Mouse (Mus musculus) limb, embryonic 11.5 days (tissue): ENCODE data around the gene Krtap27-1. TPM values are rescaled to one million over a fixed set of nuclear protein-coding genes. Genes with fewer than 3 reads are reported as not detected.
A peak's percentile ranks its signal among the peaks of the same experiment; 100 is the strongest.

ENCODE experiments used
- ATAC-seq: fragments of 200-750 bp; cut with Nextera tagmentation; 2 replicates; pipeline ENCODE4 v1.8.0; 2017; ENCODE audit warnings: low read depth; ENCODE audit not compliant: insufficient number of reproducible peaks, low FRiP score, low TSS enrichment
- DNase-seq: peaks from one replicate; pipeline ENCODE4 v3.0.0-alpha.2; 2015; ENCODE audit warnings: low spot score
- H3K27ac ChIP-seq: fragments of 300-500 bp; sonication (generic); replicated peaks from 2 replicates; pipeline ENCODE4 v1.5.1; 2014; ENCODE audit warnings: low read depth, mild to moderate bottlenecking, low read length
- H3K27me3 ChIP-seq: fragments of 300-500 bp; sonication (generic); 2 replicates; pipeline ENCODE4 v1.6.1; 2014; ENCODE audit warnings: mild to moderate bottlenecking, low read length, mixed read lengths; ENCODE audit not compliant: control insufficient read depth, insufficient read depth
- H3K36me3 ChIP-seq: fragments of 300-500 bp; sonication (generic); 2 replicates; pipeline ENCODE4 v1.6.1; 2014; ENCODE audit warnings: mild to moderate bottlenecking, low read length, moderate library complexity, mixed read lengths; ENCODE audit not compliant: control insufficient read depth, insufficient read depth
- H3K4me1 ChIP-seq: fragments of 300-500 bp; sonication (generic); 2 replicates; pipeline ENCODE4 v1.6.1; 2014; ENCODE audit warnings: low read length, mixed read lengths; ENCODE audit not compliant: control insufficient read depth, insufficient read depth
- H3K4me2 ChIP-seq: fragments of 300-500 bp; sonication (generic); 2 replicates; pipeline ENCODE4 v1.6.1; 2014; ENCODE audit warnings: low read depth, mild to moderate bottlenecking, moderate library complexity; ENCODE audit not compliant: severe bottlenecking
- H3K4me3 ChIP-seq: fragments of 300-500 bp; sonication (generic); 2 replicates; pipeline ENCODE4 v1.5.1; 2014; ENCODE audit warnings: low read depth, low read length
- H3K9ac ChIP-seq: fragments of 300-500 bp; sonication (generic); 2 replicates; pipeline ENCODE4 v1.6.1; 2014; ENCODE audit warnings: mild to moderate bottlenecking, low read length
- H3K9me3 ChIP-seq: fragments of 300-500 bp; sonication (generic); 2 replicates; pipeline ENCODE4 v1.6.1; 2016; ENCODE audit warnings: low read length; ENCODE audit not compliant: control insufficient read depth
- WGBS: fragments of 180-500 bp; shearing (Covaris S2); extraction: QIAGEN DNeasy Blood & Tissue Kit; methylation state at CpG from one replicate; pipeline ENCODE4 v1.1.7; 2014; 5-methylcytosine and 5-hydroxymethylcytosine counted together
- polyA plus RNA-seq: library from polyadenylated mRNA; unstranded; fragments of >200 nt; fragmentation: Nextera tagmentation; extraction: Ambion mirVana; gene quantifications from 2 replicates; pipeline ENCODE4 v1.2.1, GENCODE M21; 2014

Gene Krtap27-1
- not detected in 2 replicates for polyA plus RNA-seq

- Histone ChIP-seq H3K27ac (no peak within 1 kb of the TSS), H3K36me3 (no peaks in the 10 kb centered on the region), H3K27me3 (no peaks in the 10 kb centered on the region), H3K9ac (no peak within 1 kb of the TSS), H3K4me2 (no peak within 1 kb of the TSS), H3K9me3 (no peaks in the 10 kb centered on the region), H3K4me3 (no peak within 1 kb of the TSS), H3K4me1 (no peaks in the 10 kb centered on the region)
- no peak for ATAC-seq
- no peak for DNase-seq
- 91% methylated on average over 4 of the region's 4 CpGs for WGBS
These were observed at the start of gene Krtap27-1 for GRCm38 (mm10) chr16:88671571-88671970. TSS of gene Krtap27-1 (minus strand) at chr16:88671671.

GRCm38 (mm10) chr16:88720031-88720430, 48.6 kb upstream of the Krtap27-1 start:
- H3K27me3 ChIP-seq: no peaks in the 10 kb centered on the region
- DNase-seq: no peak
- H3K36me3 ChIP-seq: no peaks in the 10 kb centered on the region
- H3K4me3 ChIP-seq: no peak overlapping the region
- WGBS: 41% methylated on average over 1 of the region's 1 CpGs
- H3K9me3 ChIP-seq: no peaks in the 10 kb centered on the region
- ATAC-seq: no peak
- H3K9ac ChIP-seq: no peak overlapping the region
- no peak overlapping the region for H3K27ac ChIP-seq
- no peaks in the 10 kb centered on the region for H3K4me1 ChIP-seq
- H3K4me2 ChIP-seq: no peak overlapping the region

GRCm38 (mm10) chr16:88716549-88716948, 45.1 kb upstream of the Krtap27-1 start:
- Histone ChIP-seq H3K36me3 (no peaks in the 10 kb centered on the region), H3K4me3 (no peak overlapping the region), H3K4me2 (no peak overlapping the region), H3K27me3 (no peaks in the 10 kb centered on the region), H3K9ac (no peak overlapping the region), H3K4me1 (no peaks in the 10 kb centered on the region), H3K27ac (no peak overlapping the region), H3K9me3 (no peaks in the 10 kb centered on the region)
- DNase-seq (no peak), ATAC-seq (no peak)

- no peak for ATAC-seq
- DNase-seq: no peak
- WGBS: 81% methylated on average over 6 of the region's 6 CpGs
These were observed 39.8 kb upstream of the Krtap27-1 start for GRCm38 (mm10) chr16:88711245-88711644.

GRCm38 (mm10) chr16:88710757-88711156, 39.3 kb upstream of the Krtap27-1 start:
- H3K36me3 ChIP-seq: no peaks in the 10 kb centered on the region
- no peaks in the 10 kb centered on the region for H3K4me1 ChIP-seq
- no peak for DNase-seq
- no peak for ATAC-seq
- H3K9me3 ChIP-seq: no peaks in the 10 kb centered on the region
- no peak overlapping the region for H3K4me2 ChIP-seq
- no peak overlapping the region for H3K4me3 ChIP-seq
- H3K9ac ChIP-seq: no peak overlapping the region
- H3K27me3 ChIP-seq: no peaks in the 10 kb centered on the region
- 81% methylated on average over 4 of the region's 4 CpGs for WGBS
- H3K27ac ChIP-seq: no peak overlapping the region

More at GRCm38 (mm10) chr16:88711245-88711644, 39.8 kb upstream of the Krtap27-1 start:
- H3K4me2 ChIP-seq: no peak overlapping the region
- H3K27ac ChIP-seq: no peak overlapping the region
- H3K9me3 ChIP-seq: no peaks in the 10 kb centered on the region
- H3K9ac ChIP-seq: no peak overlapping the region
- no peaks in the 10 kb centered on the region for H3K36me3 ChIP-seq
- no peaks in the 10 kb centered on the region for H3K27me3 ChIP-seq
- H3K4me3 ChIP-seq: no peak overlapping the region
- H3K4me1 ChIP-seq: no peaks in the 10 kb centered on the region

GRCm38 (mm10) chr16:88707496-88708012, 36.1 kb upstream of the Krtap27-1 start, which contains the start of gene 2310061N02Rik:
TSS of gene 2310061N02Rik (minus strand) at chr16:88707962.
- ATAC-seq: no peak
- Histone ChIP-seq H3K9me3 (no peaks in the 10 kb centered on the region), H3K9ac (no peak within 1 kb of the TSS), H3K27me3 (no peaks in the 10 kb centered on the region), H3K4me2 (no peak within 1 kb of the TSS), H3K4me3 (no peak within 1 kb of the TSS), H3K27ac (no peak within 1 kb of the TSS), H3K36me3 (no peaks in the 10 kb centered on the region), H3K4me1 (no peaks in the 10 kb centered on the region)
- 90% methylated on average over 10 of the region's 10 CpGs for WGBS
- DNase-seq: no peak

- Histone ChIP-seq H3K36me3 (no peaks in the 10 kb centered on the region), H3K9ac (no peak overlapping the region), H3K4me3 (no peak overlapping the region), H3K9me3 (no peaks in the 10 kb centered on the region), H3K4me2 (no peak overlapping the region), H3K27me3 (no peaks in the 10 kb centered on the region), H3K4me1 (no peaks in the 10 kb centered on the region), H3K27ac (no peak overlapping the region)
- DNase-seq (peak; percentile 42), ATAC-seq (peak; percentile 60; the same call in 1 of the 2 replicates)
- WGBS: 52% methylated on average over 4 of the region's 4 CpGs
These were observed 29.8 kb upstream of the Krtap27-1 start for GRCm38 (mm10) chr16:88701072-88701864.

- no peak for ATAC-seq
- WGBS: 68% methylated on average over 4 of the region's 4 CpGs
These were observed 24.8 kb upstream of the Krtap27-1 start for GRCm38 (mm10) chr16:88696256-88696655.

More at GRCm38 (mm10) chr16:88696256-88696655, 24.8 kb upstream of the Krtap27-1 start:
- no peak overlapping the region for H3K9ac ChIP-seq
- no peaks in the 10 kb centered on the region for H3K9me3 ChIP-seq
- no peaks in the 10 kb centered on the region for H3K36me3 ChIP-seq
- DNase-seq: no peak
- H3K4me2 ChIP-seq: no peak overlapping the region
- no peaks in the 10 kb centered on the region for H3K4me1 ChIP-seq
- no peak overlapping the region for H3K4me3 ChIP-seq
- H3K27me3 ChIP-seq: no peaks in the 10 kb centered on the region
- H3K27ac ChIP-seq: no peak overlapping the region
